Mouse (Mus musculus) ovary, adult 18-20 months (tissue): ENCODE measurements around the gene Arrdc3.

ENCODE experiments used
- DNase-seq: peaks from one replicate; pipeline ENCODE4 v3.0.0; 2022; ENCODE audit warnings: low spot score, mixed read lengths

Gene Arrdc3

GRCm38 (mm10) chr13:80921593-80922327 is 38.6 kb downstream of the Arrdc3 start:
- DNase-seq: no peak

DNA sequence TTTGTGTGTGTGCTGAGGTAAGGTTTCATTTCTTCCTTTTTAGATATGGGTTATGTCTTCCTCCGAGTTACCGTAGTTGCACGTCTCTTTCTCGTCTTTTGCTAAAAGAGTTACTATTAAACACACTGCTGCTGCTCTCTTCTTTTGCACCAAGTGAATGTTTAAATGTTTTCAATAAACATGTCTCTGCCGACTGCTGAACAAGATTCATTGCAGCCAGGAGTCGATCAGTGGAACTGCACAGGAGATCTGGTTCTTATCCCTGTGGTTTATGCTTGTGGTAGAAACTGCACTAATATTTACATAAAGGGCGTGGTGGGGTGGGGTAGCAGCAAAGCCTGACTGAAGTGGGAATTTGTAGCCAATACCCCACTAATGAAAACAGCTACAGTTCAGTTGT is 45.0 kb downstream of the Arrdc3 start:
- DNase-seq: no peak

GRCm38 (mm10) chr13:80930030-80930429 is 46.8 kb downstream of the Arrdc3 start:
- no peak for DNase-seq

- no peak for DNase-seq
Observed at GRCm38 (mm10) chr13:80932816-80933402, 49.7 kb downstream of the Arrdc3 start.

GRCm38 (mm10) chr13:80936426-80936825 is 53.2 kb downstream of the Arrdc3 start:
- no peak for DNase-seq

DNA sequence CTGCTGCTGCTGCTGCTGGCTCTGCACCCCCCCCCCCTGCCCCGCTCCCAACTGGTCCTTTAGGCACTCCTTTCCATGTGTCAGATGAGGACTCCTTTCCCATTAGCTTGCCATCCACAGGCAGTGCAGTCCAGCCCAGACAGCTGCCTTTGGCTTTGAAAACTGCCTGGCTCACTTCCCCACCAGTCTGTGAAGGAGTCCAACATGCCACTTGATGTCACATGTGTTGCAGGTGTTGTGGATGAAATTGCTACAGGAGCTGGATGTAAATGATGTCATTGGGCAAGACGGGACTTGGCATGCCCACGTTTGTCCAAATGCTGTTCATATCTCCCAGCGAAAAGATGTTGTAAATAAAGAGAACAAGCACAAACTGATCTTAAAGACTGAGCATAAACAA is 56.0 kb downstream of the Arrdc3 start:
- no peak for DNase-seq

GRCm38 (mm10) chr13:80939866-80940265 is 56.7 kb downstream of the Arrdc3 start:
- DNase-seq: no peak

DNA sequence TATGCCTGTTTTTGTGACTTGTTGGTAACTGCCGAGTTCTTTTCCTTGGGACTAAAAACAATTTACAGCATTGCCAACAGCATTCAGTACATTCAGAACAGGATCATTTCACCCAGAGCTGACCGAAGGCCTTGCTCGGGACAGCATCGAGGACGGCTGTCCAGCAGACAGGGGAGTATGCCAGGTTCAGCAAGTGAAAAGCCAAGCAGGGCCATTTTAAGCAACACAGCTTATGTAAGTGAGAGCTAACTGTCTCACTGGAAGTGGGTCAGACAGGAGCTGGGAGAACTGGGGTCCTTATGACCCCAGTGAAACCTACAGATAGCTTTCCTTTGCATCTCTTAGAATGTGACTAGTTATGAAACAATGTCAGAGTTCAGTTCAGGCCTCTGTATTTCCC is 57.2 kb downstream of the Arrdc3 start:
- peak; percentile 9 for DNase-seq

DNA sequence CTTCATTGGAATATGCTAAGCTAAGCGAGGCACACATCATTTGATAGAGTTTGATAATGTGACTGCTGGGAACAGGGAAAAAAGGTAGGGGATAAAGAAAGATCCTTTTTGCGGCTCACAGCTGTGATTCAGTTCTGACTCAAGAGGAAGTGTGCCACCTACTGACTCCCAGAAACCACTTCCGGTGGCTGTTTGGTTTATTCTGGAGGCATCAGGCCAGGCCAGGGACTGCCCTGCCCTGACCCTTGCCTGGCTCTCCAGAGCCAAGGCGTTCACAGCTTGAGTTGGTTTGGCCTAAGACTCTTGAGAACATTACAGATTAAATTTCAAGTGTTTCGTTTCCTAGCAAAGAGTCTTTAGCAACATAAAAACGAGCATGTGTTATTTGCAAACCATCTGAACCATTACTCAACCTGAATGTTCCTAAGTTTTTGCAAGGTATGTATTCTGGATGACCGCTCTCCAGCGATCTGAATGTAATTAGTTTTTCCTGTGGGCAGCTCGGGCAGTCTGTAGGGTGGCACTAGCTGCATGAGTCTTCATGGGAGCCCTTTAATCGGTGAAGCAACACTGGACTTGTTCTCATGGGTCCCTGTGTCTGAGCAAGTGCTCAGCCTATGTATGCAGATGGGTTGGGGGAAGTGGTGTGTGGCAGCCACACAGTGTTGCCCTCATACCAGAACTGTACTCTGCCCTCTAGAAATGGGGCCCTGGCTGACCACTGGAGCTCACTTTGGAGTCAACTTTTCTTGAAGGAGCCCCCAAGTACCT is 57.9 kb downstream of the Arrdc3 start:
- peak; percentile 36 for DNase-seq

GRCm38 (mm10) chr13:80944532-80944931 is 61.3 kb downstream of the Arrdc3 start:
- no peak for DNase-seq
